In the genomic region with DNA sequence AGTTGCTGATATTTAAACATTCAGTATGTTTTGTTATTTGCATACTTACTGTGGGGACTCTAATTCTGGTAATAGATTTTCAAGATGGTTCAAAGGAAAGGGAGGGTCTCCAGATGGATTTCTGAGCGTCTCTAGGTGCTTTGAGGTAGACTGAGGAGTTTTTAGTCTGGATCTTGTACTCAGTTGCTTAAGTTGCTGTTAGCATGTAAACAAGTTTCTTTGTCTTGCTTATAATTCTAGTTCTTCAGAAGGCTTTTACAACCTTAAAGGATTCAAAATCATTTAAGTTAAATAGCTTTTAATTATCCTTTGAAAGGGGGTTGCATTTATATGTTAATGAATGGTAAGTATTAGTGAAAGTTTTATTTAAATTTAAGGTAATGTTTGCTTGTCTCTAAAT, we compare ENCODE assay signal across 15 mouse cellular contexts. TPM values are rescaled to one million over a fixed set of nuclear protein-coding genes. Genes with fewer than 3 reads are reported as not detected.
DNase-seq lines count a peak whose midpoint lies in the region; ATAC-seq and TF ChIP-seq lines count a peak whose summit lies in the region.
"Had no signal": no experiment of that assay in that cellular context is flagged by ENCODE, and none has a peak within 500 bp of the region (broad histone marks: within the 10 kb centered on the region; RNA-seq: fewer than 3 reads in every experiment).

No protein-coding gene starts in this region.

- H3K4me1 ChIP-seq in heart, embryonic 11.5 days (ENCODE audit: control insufficient read depth, insufficient read depth, low read length): no peaks in the 10 kb centered on the region
- H3K4me1 ChIP-seq in embryonic facial prominence, embryonic 10.5 days: peaks cover 44% of the 10 kb centered on the region
- H3K4me1 ChIP-seq: liver, embryonic 15.5 days had no signal

- H3K4me3 ChIP-seq in heart, embryonic 11.5 days (ENCODE audit: low read depth, low read length): no peak overlapping the region
- H3K4me3 ChIP-seq in layer of hippocampus, adult 2 months: peak overlapping the region; percentile 19; the same call in 1 of the 2 replicates
- H3K4me3 ChIP-seq in embryonic facial prominence, embryonic 10.5 days: peak overlapping the region; percentile 25; the same call in 1 of the 2 replicates
- H3K4me3 ChIP-seq: liver, embryonic 15.5 days; megakaryocyte, embryonic 14.5 days had no signal

- no peak overlapping the region for H3K27ac ChIP-seq in heart, embryonic 11.5 days (ENCODE audit: low read depth, low read length)
- H3K27ac ChIP-seq in layer of hippocampus, adult 2 months: no peak overlapping the region
- H3K27ac ChIP-seq in embryonic facial prominence, embryonic 10.5 days (replicated peaks): no peak overlapping the region
- H3K27ac ChIP-seq: liver, embryonic 15.5 days had no signal

- H3K9me3 ChIP-seq in heart, embryonic 11.5 days (replicated peaks; ENCODE audit: control insufficient read depth, low read length): no peaks in the 10 kb centered on the region
- H3K9me3 ChIP-seq in embryonic facial prominence, embryonic 10.5 days: no peaks in the 10 kb centered on the region
- H3K9me3 ChIP-seq: liver, embryonic 15.5 days; megakaryocyte, embryonic 14.5 days had no signal

- H3K27me3 ChIP-seq in heart, embryonic 11.5 days (ENCODE audit: control insufficient read depth, insufficient read depth, low read length): no peaks in the 10 kb centered on the region
- no peaks in the 10 kb centered on the region for H3K27me3 ChIP-seq in embryonic facial prominence, embryonic 10.5 days (replicated peaks; ENCODE audit: low read depth, poor library complexity, severe bottlenecking)

- no peak overlapping the region for H3K9ac ChIP-seq in heart, embryonic 11.5 days (ENCODE audit: low read depth, low read length)
- H3K9ac ChIP-seq: liver, embryonic 15.5 days had no signal

- 16% methylated on average over 1 of the region's 1 CpGs for WGBS in heart, embryonic 11.5 days (ENCODE audit: insufficient replicate concordance)
- 11% methylated on average over 1 of the region's 1 CpGs for whole genome bisulfite sequencing in embryonic facial prominence, embryonic 10.5 days

- DNase-seq in heart, adult 18-20 months: no peak
- DNase-seq in layer of hippocampus, adult 2 months (ENCODE audit: low spot score in 2 of 2): no peak
- DNase-seq in layer of hippocampus, adult 9-10 months (ENCODE audit: low spot score): no peak
- DNase-seq in ES-CJ7 (ENCODE audit: low read depth, low spot score): peak; percentile 79
- no peak for DNase-seq in embryonic facial prominence, embryonic 10.5 days (ENCODE audit: low spot score)
- DNase-seq in ovary, postnatal 14 days (ENCODE audit: low spot score): no peak
- DNase-seq in c-Kit-positive CD71-positive TER-119-positive erythroid progenitor cells, embryonic 14.5 days (ENCODE audit: low spot score): no peak
- DNase-seq: kidney, adult 11 months; kidney, postnatal 14 days; left cerebral cortex, postnatal 4 days had no signal

- no peaks in the 10 kb centered on the region for H3K36me3 ChIP-seq in heart, embryonic 11.5 days (ENCODE audit: control insufficient read depth, insufficient read depth, low read length)
- no peaks in the 10 kb centered on the region for H3K36me3 ChIP-seq in embryonic facial prominence, embryonic 10.5 days (replicated peaks)
- H3K36me3 ChIP-seq: liver, embryonic 15.5 days had no signal

- TF ChIP-seq CTCF in layer of hippocampus, adult 2 months (conservative IDR thresholded peaks at IDR 0.05): no peak

- no peak for ATAC-seq in heart, embryonic 11.5 days (replicated peaks; ENCODE audit: insufficient number of reproducible peaks, low FRiP score, low TSS enrichment)
- ATAC-seq: activated CD4-positive, CD25-positive, alpha-beta regulatory T cell, adult 4 months had no signal

- H3K4me2 ChIP-seq in heart, embryonic 11.5 days: peak overlapping the region; percentile 31; the same call in 1 of the 2 replicates
- H3K4me2 ChIP-seq: liver, embryonic 15.5 days had no signal

RNA-seq across cellular contexts. Expression of a gene that starts 5.0 kb away (rescaled TPM):
- polyA plus RNA-seq in heart, embryonic 11.5 days (2014; fragmentation: Nextera tagmentation; extraction: Ambion mirVana): 28.2 and 29.8 TPM in 2 replicates
- 1 to 10 TPM; 9.6 to 9.8 TPM for total RNA-seq in heart, adult 18-20 months (2021)
- total RNA-seq in layer of hippocampus, adult 2 months (2021): 10 to 100 TPM; 79.8 to 84.4 TPM
- 23.5 and 25.1 TPM in 2 replicates for polyA plus RNA-seq in embryonic facial prominence, embryonic 10.5 days (2016; fragmentation: Nextera tagmentation; extraction: Ambion mirVana)
- total RNA-seq: monocyte, adult 5-6 weeks had no signal

Comparison
In these comparisons a context has a peak if more than half of its experiments do, and no peak if none do; other contexts are left out.
1. RNA of a gene that starts 5.0 kb away (total RNA-seq): 79.8 to 84.4 TPM in layer of hippocampus, adult 2 months; 9.6 to 9.8 TPM in heart, adult 18-20 months; every median in the first group is over 4 times any median in the second.